Mouse (Mus musculus) subcutaneous adipose tissue, adult 2 months (tissue): ENCODE results near the gene Spata9. TPM values are rescaled to one million over a fixed set of nuclear protein-coding genes. Genes with fewer than 3 reads are reported as not detected.

Experiments used
- polyA plus RNA-seq: library from polyadenylated mRNA; depleted of rRNA; stranded (reverse); fragments of >200 nt; gene quantifications from 2 replicates; pipeline ENCODE4 v1.2.3, GENCODE M21; 2012; ENCODE audit warnings: low replicate concordance; rRNA removed

Gene Spata9
- polyA plus RNA-seq: not detected in 2 replicates

DNA sequence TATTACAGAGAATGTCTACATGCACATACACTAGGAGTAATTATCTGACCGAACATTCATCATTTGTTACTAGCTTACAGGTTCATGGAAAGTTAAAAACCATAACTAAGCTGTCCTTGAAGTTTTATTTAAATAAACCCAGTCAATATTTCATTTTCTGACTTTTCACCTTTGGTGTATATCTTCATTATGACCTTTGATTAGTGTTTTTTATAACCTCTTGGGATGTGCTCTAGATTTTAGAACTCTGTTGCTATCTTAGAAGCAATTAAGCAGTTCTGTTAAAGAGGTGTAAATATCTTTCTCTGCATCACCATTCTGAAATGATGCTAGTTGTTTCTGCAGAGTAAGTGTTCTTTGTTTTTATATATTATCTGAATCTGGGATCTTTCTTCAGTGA lies at the start of gene Spata9:
TSS of gene Spata9 (plus strand) at position 301 of the 400 bp plus-strand sequence.

DNA sequence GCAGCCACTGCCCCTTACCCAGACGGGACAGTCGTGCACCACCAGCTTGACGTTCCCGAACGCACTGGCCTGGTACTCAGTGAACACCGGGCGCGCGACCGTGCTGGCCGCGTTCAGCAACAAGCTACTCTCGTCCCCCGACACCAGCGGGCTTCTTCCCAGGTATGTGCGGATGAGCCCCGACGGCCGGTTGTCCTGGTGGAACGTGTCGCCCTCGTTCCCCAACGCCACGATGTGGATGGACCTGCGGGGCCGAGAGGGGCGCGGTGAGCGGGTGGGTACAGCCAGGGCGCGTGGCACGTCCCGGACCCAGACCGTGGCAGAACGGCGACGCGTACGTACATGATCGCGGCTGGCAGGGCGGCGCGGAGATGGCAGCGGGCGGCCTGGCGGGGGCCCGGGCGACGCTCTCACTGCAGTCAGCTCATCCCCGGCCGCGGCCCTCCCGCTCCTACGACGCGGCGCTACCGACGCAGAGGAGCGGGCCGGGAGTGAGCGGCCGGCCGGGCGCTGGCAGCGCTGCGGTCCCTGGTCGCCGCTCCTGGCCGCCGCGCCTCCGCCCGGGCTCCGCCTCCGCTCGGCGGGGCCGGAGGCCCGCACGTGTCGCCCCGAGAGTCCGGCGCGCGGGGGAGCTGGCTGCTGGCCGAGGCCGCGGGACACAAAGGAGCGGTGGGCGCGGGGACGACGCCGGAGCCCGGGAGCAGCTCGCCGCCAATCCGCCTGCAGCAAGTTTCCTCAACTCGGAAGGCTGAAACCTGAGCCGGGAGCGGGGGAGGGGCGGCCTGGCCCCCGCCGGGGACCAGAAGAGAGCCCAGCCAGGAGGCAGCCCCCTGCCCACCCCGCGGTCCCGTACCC lies 23.5 kb upstream of the Spata9 start, which contains the start of gene Rhobtb3:
TSS of gene Rhobtb3 (minus strand) at position 737 of the 855 bp plus-strand sequence.

DNA sequence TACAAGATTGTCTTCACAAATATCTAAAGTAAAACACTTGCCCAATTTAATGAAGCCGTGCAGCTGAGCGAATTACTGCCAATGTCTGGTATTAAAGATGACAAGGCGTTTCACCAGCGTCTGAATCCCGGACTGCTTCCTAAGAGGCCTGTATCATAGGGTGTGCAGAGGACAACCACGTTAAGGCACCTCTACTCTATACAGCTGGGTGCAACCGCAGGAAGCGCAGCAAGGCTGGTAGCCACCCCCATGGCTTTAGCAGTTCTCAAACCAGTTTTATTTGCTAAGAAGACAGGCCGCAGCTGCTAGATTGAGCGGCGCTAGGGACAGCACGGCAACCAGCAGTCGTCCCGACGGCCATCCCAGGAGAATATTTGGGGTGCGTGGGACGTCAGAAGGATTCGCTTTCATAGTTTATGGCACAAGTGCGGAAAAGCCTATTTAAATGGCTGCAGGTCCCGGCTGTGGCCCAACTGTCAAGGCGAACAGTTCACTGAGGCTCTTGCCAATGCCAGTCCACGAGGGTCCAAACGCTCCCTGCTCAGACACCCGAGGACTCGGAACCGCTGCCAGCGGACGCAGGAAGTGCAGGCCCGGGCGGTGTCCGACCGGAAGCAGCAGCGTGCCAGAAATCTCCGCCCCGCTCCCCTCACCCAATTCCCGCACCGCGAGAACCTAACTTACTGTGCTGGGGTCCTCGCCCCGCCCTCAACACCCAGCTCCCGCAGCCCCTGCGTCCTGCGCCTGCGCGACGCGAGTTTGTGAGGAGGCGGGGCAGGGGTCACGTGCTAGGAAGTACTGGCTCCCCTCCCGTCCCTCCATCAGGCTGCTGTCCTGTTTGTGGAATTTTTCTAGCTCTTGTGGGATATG lies 51.3 kb downstream of the Spata9 start, which contains the start of gene Rfesd:
TSS of gene Rfesd (minus strand) at position 746 of the 870 bp plus-strand sequence.

Other genes with a start within 250 kb of the Spata9 start
- 36.8 and 41.7 TPM in 2 replicates for gene Glrx, start 127.3 kb upstream of the Spata9 start, polyA plus RNA-seq
- 5.2 and 16.2 TPM in 2 replicates for gene Rhobtb3, start 23.2 kb upstream of the Spata9 start, polyA plus RNA-seq
- 8.1 and 8.9 TPM in 2 replicates for gene Rfesd, start 51.6 kb downstream of the Spata9 start, polyA plus RNA-seq
- gene Gpr150, start 89.8 kb downstream of the Spata9 start, polyA plus RNA-seq: 0.15 TPM in 1 of 2 replicates, not detected in the other
- 5.6 and 9.0 TPM in 2 replicates for gene Arsk, start 131.5 kb downstream of the Spata9 start, polyA plus RNA-seq
- 7.7 and 11.3 TPM in 2 replicates for gene Ttc37, start 131.6 kb downstream of the Spata9 start, polyA plus RNA-seq